8 mouse cellular contexts compared by ENCODE assay signal in genomic region chrX:105151872-105152461, GRCm38 (mm10). TPM values are rescaled to one million over a fixed set of nuclear protein-coding genes. Genes with fewer than 3 reads are reported as not detected.
A peak's percentile ranks its signal among the peaks of the same experiment; 100 is the strongest.
DNase-seq lines count a peak whose midpoint lies in the region; ATAC-seq and TF ChIP-seq lines count a peak whose summit lies in the region.

No protein-coding gene starts in this region.

- DNase-seq in kidney, postnatal 25 days = no peak
- DNase-seq in brain, adult 2 months (ENCODE audit: low read depth, low spot score) = peak; percentile 2
- DNase-seq in forebrain, postnatal 0 days = peak; percentile 0
- DNase-seq in yolk sac, embryonic 10.5 days (ENCODE audit: low spot score) = no peak
- no peak for DNase-seq in ovary, postnatal 14 days (ENCODE audit: low spot score)

- peak overlapping the region; percentile 45 for H3K4me2 ChIP-seq in kidney, embryonic 15.5 days
- 0 out of 2 replicates have a peak overlapping the region, but pooled peaks have one; percentile 24 for H3K4me2 ChIP-seq in forebrain, postnatal 0 days (ENCODE audit: low read depth)
- peak overlapping the region; percentile 32 for H3K4me2 ChIP-seq in midbrain, embryonic 12.5 days (replicated peaks)

- no peaks in the 10 kb centered on the region for H3K4me1 ChIP-seq in kidney, embryonic 15.5 days
- H3K4me1 ChIP-seq in forebrain, postnatal 0 days (ENCODE audit: insufficient read depth) = no peaks in the 10 kb centered on the region
- no peaks in the 10 kb centered on the region for H3K4me1 ChIP-seq in midbrain, embryonic 12.5 days

- H3K27me3 ChIP-seq in kidney, embryonic 15.5 days = peaks cover 30% of the 10 kb centered on the region
- no peaks in the 10 kb centered on the region for H3K27me3 ChIP-seq in forebrain, postnatal 0 days (ENCODE audit: insufficient read depth, low read length)
- peaks cover 46% of the 10 kb centered on the region for H3K27me3 ChIP-seq in midbrain, embryonic 12.5 days

- no peak for TF ChIP-seq CTCF in forebrain, postnatal 0 days (IDR thresholded peaks at IDR 0.05; ENCODE audit: low read depth)

- no peak overlapping the region for H3K27ac ChIP-seq in kidney, embryonic 15.5 days
- H3K27ac ChIP-seq in forebrain, postnatal 0 days (ENCODE audit: low read depth, low read length) = no peak overlapping the region
- no peak overlapping the region for H3K27ac ChIP-seq in midbrain, embryonic 12.5 days (replicated peaks)

- no peaks in the 10 kb centered on the region for H3K9me3 ChIP-seq in kidney, embryonic 15.5 days (replicated peaks)
- H3K9me3 ChIP-seq in forebrain, postnatal 0 days (ENCODE audit: low read length) = no peaks in the 10 kb centered on the region
- no peaks in the 10 kb centered on the region for H3K9me3 ChIP-seq in midbrain, embryonic 12.5 days

- 57% methylated on average over 23 of the region's 26 CpGs for WGBS in kidney, embryonic 15.5 days
- WGBS in forebrain, postnatal 0 days = 59% methylated on average over 24 of the region's 26 CpGs
- 57% methylated on average over 22 of the region's 26 CpGs for WGBS in midbrain, embryonic 12.5 days

- no peaks in the 10 kb centered on the region for H3K36me3 ChIP-seq in kidney, embryonic 15.5 days
- no peaks in the 10 kb centered on the region for H3K36me3 ChIP-seq in forebrain, postnatal 0 days (ENCODE audit: insufficient read depth)
- no peaks in the 10 kb centered on the region for H3K36me3 ChIP-seq in midbrain, embryonic 12.5 days

- no peak overlapping the region for H3K9ac ChIP-seq in kidney, embryonic 15.5 days
- no peak overlapping the region for H3K9ac ChIP-seq in forebrain, postnatal 0 days
- H3K9ac ChIP-seq in midbrain, embryonic 12.5 days (replicated peaks) = no peak overlapping the region

- no peak for ATAC-seq in kidney, embryonic 15.5 days (replicated peaks; ENCODE audit: low FRiP score)
- ATAC-seq in forebrain, postnatal 0 days = peak; percentile 42
- ATAC-seq in midbrain, embryonic 12.5 days (ENCODE audit: low FRiP score, low read depth) = peak; percentile 56; the same call in 1 of the 2 replicates
- no peak for ATAC-seq in megakaryocyte-erythroid progenitor cell, adult 5-6 weeks (replicated peaks; ENCODE audit: low FRiP score, low TSS enrichment, poor library complexity, severe bottlenecking)

- H3K4me3 ChIP-seq in kidney, embryonic 15.5 days (replicated peaks) = peak overlapping the region; percentile 23
- H3K4me3 ChIP-seq in forebrain, postnatal 0 days (ENCODE audit: low read depth, low read length) = no peak overlapping the region
- H3K4me3 ChIP-seq in midbrain, embryonic 12.5 days = peak overlapping the region; percentile 21; the same call in 1 of the 2 replicates

RNA-seq across cellular contexts. Expression of gene Magee1, which starts 31.8 kb away (rescaled TPM):
- polyA plus RNA-seq in kidney, embryonic 15.5 days (2015; fragmentation: Nextera tagmentation; extraction: Ambion mirVana) = 16.0 and 18.1 TPM in 2 replicates
- 126 and 172 TPM in 2 replicates for total RNA-seq in forebrain, postnatal 0 days (2014; rRNA removed)
- 129 and 183 TPM in 2 replicates for polyA plus RNA-seq in forebrain, postnatal 0 days (2015; fragmentation: Nextera tagmentation; extraction: Ambion mirVana)
- 85.1 and 86.7 TPM in 2 replicates for polyA plus RNA-seq in midbrain, embryonic 12.5 days (2016; fragmentation: Nextera tagmentation; extraction: Ambion mirVana)
- 1.2 and 2.3 TPM in 2 replicates for total RNA-seq in megakaryocyte-erythroid progenitor cell, adult 5-6 weeks (2014; fragmentation: Nextera tagmentation)
- total RNA-seq in megakaryocyte-erythroid progenitor cell, adult 5-6 weeks (2017) = 1.8 and 2.6 TPM in 2 replicates

Comparison
In these comparisons a context has a peak if more than half of its experiments do, and no peak if none do; other contexts are left out.
1. ATAC-seq: peak in forebrain, postnatal 0 days (single experiment) and midbrain, embryonic 12.5 days (single experiment); none in kidney, embryonic 15.5 days (single experiment) and megakaryocyte-erythroid progenitor cell, adult 5-6 weeks (single experiment).
2. DNase-seq: peak in brain, adult 2 months (single experiment) and forebrain, postnatal 0 days (single experiment); none in kidney, postnatal 25 days (0 of 2), yolk sac, embryonic 10.5 days (single experiment) and ovary, postnatal 14 days (single experiment).
3. Peak in every context shown above with its lines, with median percentiles within 50 percentile points of each other: H3K4me2 ChIP-seq.